Mouse (Mus musculus) cerebellum, postnatal 10 days (tissue): ENCODE measurements around the gene Dnah10.

Experiments used
- DNase-seq, 2 experiments: peaks; one replicate each; pipeline ENCODE4 v3.0.0; 2021; ENCODE audit warnings: mixed read lengths in 2 of 2

Gene Dnah10

DNA sequence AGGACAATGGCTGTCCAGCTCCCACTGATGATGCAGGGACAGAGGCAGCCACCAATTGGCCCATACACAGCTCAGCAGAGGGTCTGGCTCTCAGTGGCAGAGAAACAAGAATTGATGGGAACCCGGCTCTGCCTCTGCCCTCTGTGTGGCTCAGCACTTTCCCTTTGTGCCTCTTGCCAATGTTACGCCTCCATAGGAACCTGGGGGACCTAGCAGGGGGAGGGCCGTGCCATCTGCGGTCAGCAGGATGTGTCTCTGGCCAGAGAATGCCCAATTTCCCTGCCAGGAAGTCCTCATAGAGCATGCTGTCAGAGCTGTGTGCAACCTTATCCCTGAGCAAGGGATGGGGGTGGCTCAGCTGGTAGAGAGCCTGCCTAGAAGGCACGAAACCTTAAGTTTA, 89.9 kb downstream of the Dnah10 start:
- DNase-seq = peak; percentile 86 to 92

DNA sequence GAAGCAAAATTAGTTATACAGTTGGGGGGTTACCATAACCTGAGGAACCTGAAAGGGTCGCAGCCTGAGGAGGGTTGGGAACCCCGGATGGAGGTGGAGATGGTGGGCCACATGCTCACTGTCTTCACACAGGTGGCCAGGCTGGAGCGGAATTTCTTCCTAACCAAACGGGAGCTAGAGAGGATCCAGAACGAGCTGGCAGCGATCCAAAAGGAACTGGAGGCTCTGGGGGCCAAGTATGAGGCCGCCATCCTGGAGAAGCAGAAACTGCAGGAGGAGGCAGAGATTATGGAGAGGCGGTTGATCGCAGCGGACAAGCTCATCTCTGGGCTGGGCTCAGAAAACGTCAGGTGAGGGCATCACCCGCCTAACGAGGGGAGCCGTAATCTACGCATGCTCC, 92.2 kb downstream of the Dnah10 start:
- DNase-seq = peak; percentile 54 to 63

GRCm38 (mm10) chr5:124822128-124822894, 97.4 kb downstream of the Dnah10 start:
- DNase-seq = peak; percentile 73 to 77

GRCm38 (mm10) chr5:124830331-124830730, 105.4 kb downstream of the Dnah10 start:
- peak; percentile 91 to 93 for DNase-seq

DNA sequence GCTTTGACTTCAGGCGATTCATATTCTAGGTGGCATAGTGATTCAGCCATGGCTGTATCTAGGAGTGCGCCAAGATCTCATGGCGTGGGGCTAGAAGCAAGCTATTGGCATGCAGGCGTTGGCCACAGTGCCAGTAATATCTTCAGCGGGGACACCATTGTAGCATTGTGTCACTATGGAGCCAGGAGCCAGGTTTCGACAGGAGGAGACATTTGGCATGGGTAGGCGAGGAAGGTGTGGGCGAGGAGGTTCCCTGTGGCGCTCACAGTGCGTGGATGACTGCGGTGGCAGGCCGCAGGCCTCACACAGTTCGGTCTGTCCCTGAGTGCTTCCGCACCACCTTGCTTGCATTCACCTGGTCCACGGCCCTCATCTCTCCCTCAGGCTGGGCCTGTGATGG, 110.3 kb downstream of the Dnah10 start:
- peak; percentile 58 to 68 for DNase-seq

GRCm38 (mm10) chr5:124836075-124836474, 111.2 kb downstream of the Dnah10 start:
- peak in 1 of 2 experiments; percentile 33 for DNase-seq

DNA sequence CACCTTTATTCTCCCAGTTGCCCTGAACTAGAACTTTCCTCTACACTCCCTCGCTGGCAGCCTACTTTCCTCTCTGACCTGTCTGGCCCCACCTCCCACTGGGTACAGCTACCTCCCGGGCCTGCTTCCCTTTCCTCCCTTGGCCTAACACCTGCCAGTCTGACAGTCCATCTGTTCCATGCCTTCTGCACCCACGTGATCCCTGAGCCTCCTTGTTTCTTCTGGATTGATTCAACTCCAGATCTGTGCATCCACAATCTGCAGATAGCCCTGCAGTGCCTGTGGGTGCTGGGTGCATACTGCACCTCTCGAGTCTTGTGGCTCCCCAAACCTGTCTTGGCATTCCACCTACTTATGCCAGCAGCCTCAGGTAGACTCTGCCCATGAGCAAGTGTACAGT, 111.7 kb downstream of the Dnah10 start:
- DNase-seq = peak; percentile 74 to 81

- peak; percentile 36 for DNase-seq
Observed at GRCm38 (mm10) chr5:124840202-124840601, 115.3 kb downstream of the Dnah10 start.

- DNase-seq = peak; percentile 57 to 72
Observed at GRCm38 (mm10) chr5:124840669-124841068, 115.8 kb downstream of the Dnah10 start.

- DNase-seq = peak; percentile 70 to 83
Observed at GRCm38 (mm10) chr5:124843386-124843785, 118.5 kb downstream of the Dnah10 start.

DNA sequence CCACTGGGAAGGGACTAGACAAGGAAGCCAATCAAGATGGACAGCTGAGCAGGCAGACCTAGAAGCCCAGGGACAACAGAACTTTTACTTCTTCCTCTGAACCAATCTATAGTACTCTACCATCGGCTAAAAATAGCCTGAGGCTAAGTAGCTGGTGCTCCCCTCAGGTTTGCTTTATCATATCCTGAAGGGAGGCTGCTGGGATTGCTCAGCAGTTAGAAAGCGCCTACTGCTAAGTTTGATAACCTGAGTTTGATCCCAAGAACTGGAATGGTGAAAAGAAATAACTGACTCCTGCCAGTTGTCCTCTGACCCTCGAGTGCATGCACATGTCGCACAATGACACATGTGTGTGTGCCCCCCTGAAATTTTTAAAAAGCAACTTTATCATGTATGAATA, 120.0 kb downstream of the Dnah10 start:
- no peak for DNase-seq

DNA sequence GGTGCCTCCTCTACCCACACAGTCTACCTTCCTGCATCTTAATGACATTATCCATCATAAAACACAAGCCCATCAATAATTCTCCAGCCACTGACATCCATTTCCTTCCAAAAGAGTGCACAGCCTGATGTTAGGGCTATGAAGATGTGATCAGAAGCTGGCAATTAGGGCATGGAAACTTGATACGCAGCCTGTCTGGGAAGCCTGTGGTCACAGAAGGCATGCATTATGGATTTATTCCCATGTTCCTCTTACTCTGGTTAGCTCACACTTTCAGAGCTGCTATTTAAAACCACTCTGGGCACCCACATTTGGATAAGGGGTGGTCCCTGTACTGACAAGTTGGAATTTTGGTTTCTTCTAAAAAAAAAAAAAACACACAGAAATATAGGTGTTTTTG, 122.1 kb downstream of the Dnah10 start:
- DNase-seq = no peak

DNA sequence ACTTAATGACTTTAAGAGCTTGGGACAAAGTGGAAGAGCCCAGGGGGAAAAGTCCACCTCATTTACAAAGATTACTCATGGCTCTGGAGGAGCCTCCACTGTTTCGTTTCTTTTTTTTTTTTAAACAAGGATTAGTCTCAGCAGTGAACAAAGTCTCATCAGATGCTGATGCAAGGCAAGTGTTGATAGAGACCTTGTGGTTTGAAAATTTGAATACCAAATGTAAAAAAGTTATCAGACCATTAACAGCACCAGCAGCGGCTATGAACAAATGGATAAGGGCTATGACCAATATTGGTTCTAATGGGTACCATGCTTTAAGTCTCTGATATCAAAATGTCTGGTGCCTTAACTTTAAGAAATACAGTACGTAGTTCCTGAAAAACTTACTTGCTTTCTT, 124.1 kb downstream of the Dnah10 start:
- no peak for DNase-seq

- DNase-seq = no peak
Observed at GRCm38 (mm10) chr5:124851572-124851971, 126.7 kb downstream of the Dnah10 start.

DNA sequence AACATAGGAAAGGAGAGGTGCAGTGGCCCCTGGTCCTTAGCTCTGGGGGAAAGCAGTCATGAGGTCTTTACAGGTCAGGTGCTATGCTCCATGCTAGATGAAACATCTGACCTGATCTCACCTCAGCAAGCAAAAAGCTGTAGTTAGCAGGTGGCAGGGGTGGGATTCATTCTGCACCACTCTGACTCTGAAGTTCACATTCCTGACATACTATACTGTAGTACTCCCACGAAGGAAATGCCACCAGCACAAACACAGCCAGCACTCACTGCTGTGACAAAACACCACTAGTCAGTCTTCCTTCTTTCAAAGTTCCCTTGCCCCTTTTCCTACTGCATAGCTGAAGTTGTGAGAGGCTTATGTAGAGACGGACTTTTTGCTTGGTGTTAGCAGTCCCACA, 127.4 kb downstream of the Dnah10 start:
- DNase-seq = no peak

- peak; percentile 62 to 67 for DNase-seq
Observed at GRCm38 (mm10) chr5:124853079-124853478, 128.2 kb downstream of the Dnah10 start.

DNA sequence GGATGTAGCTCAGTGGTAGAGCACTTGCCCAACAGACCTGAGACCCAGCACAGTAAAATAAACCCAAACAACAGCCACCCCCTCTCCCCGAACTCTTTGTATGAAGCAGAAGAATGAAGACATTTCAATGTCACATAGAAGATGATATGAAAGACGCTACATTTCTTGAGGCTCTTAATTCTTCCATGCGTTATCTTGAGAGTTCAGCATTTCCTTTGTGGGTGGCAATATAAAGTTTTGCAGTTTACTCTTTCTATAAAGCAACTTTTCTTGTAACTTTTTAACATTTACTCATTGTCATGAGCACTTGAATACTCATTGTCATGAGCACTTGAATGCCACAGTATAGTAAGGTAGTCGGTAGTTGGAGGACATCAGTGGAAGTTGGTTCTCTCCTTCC, 129.3 kb downstream of the Dnah10 start:
- DNase-seq = no peak

- peak; percentile 50 to 63 for DNase-seq
Observed at GRCm38 (mm10) chr5:124860013-124860412, 135.1 kb downstream of the Dnah10 start.

DNA sequence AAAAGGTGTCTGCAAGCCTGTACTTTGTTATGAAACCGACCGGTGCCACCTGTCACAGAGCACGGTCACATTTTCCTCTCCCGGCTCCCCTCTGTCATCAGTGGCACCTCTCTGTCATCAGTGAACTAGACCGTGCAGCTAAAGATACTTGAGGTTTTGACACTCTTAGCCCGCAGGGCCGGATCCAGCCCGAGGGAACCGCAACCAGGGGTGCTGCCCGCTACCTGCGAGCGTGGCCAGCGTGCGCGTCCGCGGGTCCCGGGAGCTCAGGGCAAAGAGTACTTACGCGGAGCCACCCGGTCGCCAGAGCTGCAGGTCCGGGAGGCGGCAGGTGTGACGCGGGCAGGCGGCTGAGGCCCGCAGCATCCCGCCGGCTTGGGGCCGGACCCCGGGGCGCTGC, 136.6 kb downstream of the Dnah10 start:
- DNase-seq = peak; percentile 62 to 66

DNA sequence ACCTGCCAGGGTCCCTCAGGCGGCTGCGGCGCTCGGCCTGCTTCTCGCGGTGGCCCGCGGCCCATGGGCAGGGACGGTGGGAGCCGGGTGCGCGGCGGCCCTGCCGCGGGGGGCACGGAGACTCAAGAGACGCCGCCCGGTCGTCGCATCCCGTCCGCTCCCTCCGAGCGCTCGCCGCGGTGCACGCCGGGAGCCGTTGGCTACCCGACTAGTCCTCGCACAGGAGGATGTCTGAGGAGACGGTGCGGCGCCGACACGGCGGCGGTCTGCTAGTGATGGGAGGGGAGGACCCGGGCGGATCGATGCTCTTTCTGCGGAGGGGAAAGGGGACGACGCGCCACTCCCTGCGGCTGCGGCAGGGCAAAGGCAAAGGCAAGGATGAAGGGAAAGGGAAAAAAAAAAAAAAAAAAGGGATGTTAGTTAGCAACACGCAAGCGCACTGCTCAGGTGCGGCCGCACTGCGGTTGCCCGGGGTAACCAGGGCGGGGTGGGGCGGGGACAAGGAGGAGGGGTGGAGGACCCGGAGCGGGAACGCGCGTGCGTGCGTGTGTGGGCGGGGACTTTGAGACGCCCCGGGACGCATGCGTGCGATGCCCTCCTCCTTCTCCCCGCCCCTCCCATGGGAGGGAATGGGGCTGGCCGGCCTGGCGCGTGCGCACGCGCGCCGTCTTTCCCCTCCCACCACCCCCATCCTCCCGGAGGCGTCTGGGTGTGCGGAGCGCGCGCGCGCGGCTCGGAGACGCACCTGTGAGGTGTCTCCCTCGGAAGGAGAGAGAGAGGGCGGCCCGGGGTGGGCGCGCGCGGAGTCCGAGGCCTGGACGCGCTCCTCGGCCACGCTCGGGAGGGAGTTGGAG, 137.4 kb downstream of the Dnah10 start, which contains the start of the genes Ccdc92 and Zfp664:
TSS of gene Ccdc92 (minus strand) at position 412 of the 854 bp plus-strand sequence.
TSS of gene Zfp664 (plus strand) at position 679 of the 854 bp plus-strand sequence.
- DNase-seq = peak; percentile 99 to 100

GRCm38 (mm10) chr5:124862871-124863741, 138.2 kb downstream of the Dnah10 start:
- DNase-seq = peak; percentile 76 to 80

- peak; percentile 87 to 88 for DNase-seq
Observed at GRCm38 (mm10) chr5:124868981-124869380, 144.1 kb downstream of the Dnah10 start.

DNA sequence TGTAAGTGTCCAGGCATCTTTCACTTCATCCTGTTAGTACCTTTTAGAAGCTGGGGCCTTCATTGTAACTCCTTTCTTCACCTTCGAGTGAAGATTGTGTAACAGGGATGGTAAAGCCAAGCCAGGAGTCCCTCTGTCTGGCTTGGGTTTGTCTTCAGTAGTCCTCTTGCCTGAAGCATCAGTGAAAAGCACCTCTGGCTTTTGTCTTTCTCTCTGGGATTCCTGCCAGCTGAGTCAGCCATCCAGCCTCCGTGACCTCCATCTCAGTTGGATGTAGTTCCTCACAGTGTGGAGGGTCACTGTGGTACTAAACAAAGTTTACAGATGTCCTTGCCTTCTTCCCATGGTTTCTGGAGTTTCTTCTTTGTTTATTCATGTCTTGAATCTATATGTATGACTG, 147.1 kb downstream of the Dnah10 start:
- DNase-seq = no peak
